Mouse (Mus musculus): ENCODE measurements around the gene Mpeg1. TPM values are rescaled to one million over a fixed set of nuclear protein-coding genes. Genes with fewer than 3 reads are reported as not detected.

Mpeg1 gene
- polyA plus RNA-seq, 1 experiment from 2014 or later, result 0.84 TPM

DNA sequence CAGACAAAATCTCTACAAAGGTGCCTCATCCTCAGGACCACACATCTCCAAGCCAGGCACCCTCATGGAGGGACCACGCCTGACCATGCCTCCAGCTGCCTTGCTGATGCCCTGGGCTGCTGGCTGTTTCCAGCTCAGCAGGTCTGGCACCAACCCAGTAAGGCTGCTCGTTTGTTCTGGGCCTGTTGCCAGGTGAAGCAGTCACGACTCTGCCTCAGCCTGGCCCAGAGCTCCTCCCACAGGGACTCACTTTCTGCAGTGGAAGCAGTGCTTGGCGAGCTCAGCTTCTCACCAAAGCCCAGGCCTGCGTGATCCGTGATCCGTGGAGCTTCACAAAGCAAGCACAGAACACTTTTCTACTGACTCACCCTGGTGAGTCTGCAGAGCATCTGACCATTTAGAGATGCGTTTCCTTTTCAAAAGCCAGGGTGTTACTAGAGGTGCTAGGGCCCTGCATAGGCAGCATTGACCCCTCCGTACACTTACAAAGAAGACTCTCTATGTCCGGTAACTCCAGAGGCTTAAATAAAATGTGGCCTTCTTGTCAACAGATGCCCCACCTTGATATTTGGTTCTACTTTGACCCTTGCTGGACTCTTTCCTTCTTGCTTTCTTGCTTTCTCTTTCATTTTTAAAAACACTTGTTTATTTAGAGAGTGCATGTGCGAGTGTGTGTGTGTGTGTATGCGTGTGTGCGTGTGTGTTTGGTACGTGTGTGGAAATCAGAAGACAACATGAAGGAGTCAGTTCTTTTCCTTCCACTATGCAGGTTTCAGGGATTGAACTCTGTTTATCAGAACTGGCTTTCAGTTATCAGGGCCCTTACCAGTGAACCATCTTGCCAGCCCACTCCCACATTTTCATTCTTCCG lies 15.0 kb downstream of the Mpeg1 start:
- ATAC-seq (ENCODE audit: low FRiP score, low TSS enrichment), result peak; percentile 95
- H3K27ac ChIP-seq (replicated peaks), result peak overlapping the region; percentile 88
- H3K36me3 ChIP-seq (ENCODE audit: control insufficient read depth, insufficient read depth, low read length), result peaks cover 3% of the 10 kb centered on the region
- H3K27me3 ChIP-seq (ENCODE audit: control insufficient read depth, insufficient read depth, low read length), result no peaks in the 10 kb centered on the region
- 0 out of 2 replicates have a peak overlapping the region, but pooled peaks have one; percentile 10 for H3K4me3 ChIP-seq (ENCODE audit: low read depth, low read length)
- DNase-seq (ENCODE audit: low spot score), result peak; percentile 97
- no peak overlapping the region for H3K9ac ChIP-seq (ENCODE audit: low read length)
- TF ChIP-seq CTCF (IDR thresholded peaks at IDR 0.05; ENCODE audit: low read depth) (peak; percentile 31), EP300 (optimal IDR thresholded peaks at IDR 0.05) (no peak)
- 25% methylated on average over 15 of the region's 15 CpGs for WGBS
- H3K4me2 ChIP-seq (replicated peaks; ENCODE audit: low read depth), result peak overlapping the region; percentile 27; the same call in 1 of the 2 replicates
- no peaks in the 10 kb centered on the region for H3K9me3 ChIP-seq (ENCODE audit: control insufficient read depth, low read length)
- H3K4me1 ChIP-seq (replicated peaks; ENCODE audit: control insufficient read depth, insufficient read depth), result peaks cover 5% of the 10 kb centered on the region; the same call in 1 of the 2 replicates

DNA sequence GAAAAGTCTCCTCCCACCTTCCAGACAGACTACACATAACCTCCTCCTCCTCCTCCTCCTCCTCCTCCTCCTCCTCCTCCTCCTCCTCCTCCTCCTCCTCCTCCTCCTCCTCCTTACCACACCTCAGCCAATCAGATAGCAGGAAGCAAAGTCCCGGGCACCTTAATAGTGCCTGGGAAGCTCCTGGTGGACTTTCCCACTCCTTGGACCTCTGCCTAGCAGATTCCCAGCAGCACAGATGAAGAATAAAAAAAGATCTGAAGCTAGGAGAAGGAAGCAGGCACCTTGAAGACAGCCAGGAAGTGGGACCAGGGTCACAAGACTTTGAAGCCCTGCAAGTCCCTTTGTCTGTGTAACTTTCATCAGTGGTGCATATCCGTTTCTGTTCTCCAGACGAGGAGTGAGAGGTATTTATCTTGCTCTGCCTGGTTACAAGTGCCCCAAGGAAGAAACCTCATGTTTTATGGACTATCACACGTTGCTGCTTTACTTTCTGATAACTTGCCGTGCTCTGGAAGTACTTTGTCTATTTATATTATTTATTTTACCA lies 16.2 kb downstream of the Mpeg1 start:
- H3K4me3 ChIP-seq (ENCODE audit: low read depth, low read length), result no peak overlapping the region
- H3K36me3 ChIP-seq (ENCODE audit: control insufficient read depth, insufficient read depth, low read length), result peaks cover 3% of the 10 kb centered on the region
- 31% methylated on average over 5 of the region's 5 CpGs for WGBS
- TF ChIP-seq CTCF (IDR thresholded peaks at IDR 0.05; ENCODE audit: low read depth), result no peak
- no peak for TF ChIP-seq EP300 (optimal IDR thresholded peaks at IDR 0.05)
- ATAC-seq (ENCODE audit: low FRiP score, low TSS enrichment) (no peak), DNase-seq (ENCODE audit: low spot score) (peak; percentile 14)
- H3K9ac ChIP-seq (ENCODE audit: low read length), result no peak overlapping the region
- no peak overlapping the region for H3K4me2 ChIP-seq (replicated peaks; ENCODE audit: low read depth)
- H3K9me3 ChIP-seq (ENCODE audit: control insufficient read depth, low read length), result no peaks in the 10 kb centered on the region
- no peaks in the 10 kb centered on the region for H3K27me3 ChIP-seq (ENCODE audit: control insufficient read depth, insufficient read depth, low read length)
- H3K4me1 ChIP-seq (replicated peaks; ENCODE audit: control insufficient read depth, insufficient read depth), result peaks cover 5% of the 10 kb centered on the region; the same call in 1 of the 2 replicates
- H3K27ac ChIP-seq (replicated peaks), result peak overlapping the region; percentile 88; the same call in 1 of the 2 replicates

DNA sequence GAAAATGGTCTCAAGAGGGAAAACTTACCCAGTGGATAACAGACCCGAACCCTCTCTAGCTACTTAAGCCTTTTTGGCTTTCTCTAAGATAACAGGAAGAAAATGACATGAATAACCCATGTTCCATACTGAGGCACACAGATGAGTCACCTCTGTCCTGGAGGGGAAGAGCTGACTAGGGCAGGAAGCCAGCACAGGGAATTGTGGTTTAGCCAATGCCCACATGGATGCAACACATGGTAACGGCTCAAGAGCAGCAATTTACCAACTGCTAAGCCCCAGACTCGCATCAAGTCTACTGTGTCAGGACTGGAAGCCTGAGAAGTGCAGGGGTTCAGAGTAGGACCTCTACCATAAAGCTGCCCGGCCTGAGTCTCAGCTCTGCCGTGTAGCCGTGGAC lies 17.8 kb downstream of the Mpeg1 start:
- no peak overlapping the region for H3K9ac ChIP-seq (ENCODE audit: low read length)
- H3K4me1 ChIP-seq (replicated peaks; ENCODE audit: control insufficient read depth, insufficient read depth), result peaks cover 5% of the 10 kb centered on the region; the same call in 1 of the 2 replicates
- no peak overlapping the region for H3K4me3 ChIP-seq (ENCODE audit: low read depth, low read length)
- H3K9me3 ChIP-seq (ENCODE audit: control insufficient read depth, low read length), result no peaks in the 10 kb centered on the region
- H3K27ac ChIP-seq (replicated peaks), result no peak overlapping the region
- no peak for TF ChIP-seq CTCF (IDR thresholded peaks at IDR 0.05; ENCODE audit: low read depth)
- DNase-seq (ENCODE audit: low spot score) (peak; percentile 13), ATAC-seq (ENCODE audit: low FRiP score, low TSS enrichment) (no peak)
- WGBS, result 83% methylated on average over 6 of the region's 6 CpGs
- no peak overlapping the region for H3K4me2 ChIP-seq (replicated peaks; ENCODE audit: low read depth)
- no peaks in the 10 kb centered on the region for H3K27me3 ChIP-seq (ENCODE audit: control insufficient read depth, insufficient read depth, low read length)
- peaks cover 2% of the 10 kb centered on the region for H3K36me3 ChIP-seq (ENCODE audit: control insufficient read depth, insufficient read depth, low read length)

DNA sequence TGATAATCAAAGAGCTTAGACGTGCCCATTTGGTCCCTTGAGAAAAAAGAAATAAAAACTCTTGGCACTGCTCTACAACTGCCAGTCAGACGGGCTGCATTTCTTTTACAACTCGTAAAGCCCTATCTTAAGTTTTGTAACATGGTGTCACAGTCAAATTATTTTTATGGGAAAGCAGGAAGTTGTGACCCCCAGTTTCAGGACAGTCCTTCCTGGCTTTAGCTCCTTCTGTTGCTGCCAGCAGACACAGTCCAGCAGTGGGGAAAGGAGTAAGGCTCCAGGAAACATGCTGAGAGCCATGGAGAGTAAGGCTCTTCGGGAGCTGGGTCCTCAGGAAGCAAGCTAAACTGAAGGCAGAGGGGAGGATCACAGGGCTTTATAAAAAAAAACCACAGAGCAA lies 23.2 kb downstream of the Mpeg1 start:
- ATAC-seq (ENCODE audit: low FRiP score, low TSS enrichment), result no peak
- no peak overlapping the region for H3K9ac ChIP-seq (ENCODE audit: low read length)
- 0 out of 2 replicates have a peak overlapping the region, but pooled peaks have one; percentile 40 for H3K27ac ChIP-seq (replicated peaks)
- H3K4me2 ChIP-seq (replicated peaks; ENCODE audit: low read depth), result no peak overlapping the region
- peaks cover 5% of the 10 kb centered on the region for H3K36me3 ChIP-seq (ENCODE audit: control insufficient read depth, insufficient read depth, low read length)
- no peaks in the 10 kb centered on the region for H3K9me3 ChIP-seq (ENCODE audit: control insufficient read depth, low read length)
- DNase-seq (ENCODE audit: low spot score), result no peak
- no peaks in the 10 kb centered on the region for H3K27me3 ChIP-seq (ENCODE audit: control insufficient read depth, insufficient read depth, low read length)
- H3K4me1 ChIP-seq (replicated peaks; ENCODE audit: control insufficient read depth, insufficient read depth), result 0 out of 2 replicates have a peak, but pooled peaks cover 7% of the 10 kb centered on the region
- no peak overlapping the region for H3K4me3 ChIP-seq (ENCODE audit: low read depth, low read length)
- WGBS, result 53% methylated on average over 4 of the region's 4 CpGs
- TF ChIP-seq EP300 (optimal IDR thresholded peaks at IDR 0.05), result no peak
- TF ChIP-seq CTCF (IDR thresholded peaks at IDR 0.05; ENCODE audit: low read depth), result no peak

DNA sequence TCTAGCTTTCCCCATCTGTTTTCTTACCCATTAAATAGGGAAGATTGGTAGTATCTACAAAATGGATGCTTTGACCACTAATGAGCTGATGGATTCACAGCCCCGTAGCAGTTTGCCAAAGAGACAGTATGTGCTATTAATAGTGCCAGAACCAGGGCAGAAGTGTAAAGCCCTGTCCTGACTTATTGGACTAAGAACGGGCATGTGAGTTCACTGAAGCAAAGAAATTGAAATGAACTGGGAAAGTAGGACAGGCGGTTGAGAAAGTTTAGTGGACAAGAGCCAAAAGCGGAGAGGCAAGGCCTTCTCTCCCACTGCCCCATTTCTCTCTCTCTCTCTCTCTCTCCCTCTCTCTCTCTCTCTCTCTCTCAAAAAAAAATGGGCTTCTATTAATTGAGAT lies 23.6 kb downstream of the Mpeg1 start:
- TF ChIP-seq EP300 (optimal IDR thresholded peaks at IDR 0.05) (no peak), CTCF (IDR thresholded peaks at IDR 0.05; ENCODE audit: low read depth) (no peak)
- Histone ChIP-seq H3K27ac (replicated peaks) (no peak overlapping the region), H3K4me1 (replicated peaks; ENCODE audit: control insufficient read depth, insufficient read depth) (0 out of 2 replicates have a peak, but pooled peaks cover 7% of the 10 kb centered on the region), H3K4me3 (ENCODE audit: low read depth, low read length) (no peak overlapping the region), H3K4me2 (replicated peaks; ENCODE audit: low read depth) (no peak overlapping the region), H3K9ac (ENCODE audit: low read length) (no peak overlapping the region), H3K27me3 (ENCODE audit: control insufficient read depth, insufficient read depth, low read length) (no peaks in the 10 kb centered on the region), H3K36me3 (ENCODE audit: control insufficient read depth, insufficient read depth, low read length) (peaks cover 5% of the 10 kb centered on the region), H3K9me3 (ENCODE audit: control insufficient read depth, low read length) (no peaks in the 10 kb centered on the region)
- DNase-seq (ENCODE audit: low spot score), result no peak
- WGBS, result 67% methylated on average over 4 of the region's 4 CpGs
- ATAC-seq (ENCODE audit: low FRiP score, low TSS enrichment), result no peak

GRCm38 (mm10) chr19:12485223-12485622 lies 24.6 kb downstream of the Mpeg1 start:
- Histone ChIP-seq H3K4me2 (replicated peaks; ENCODE audit: low read depth) (no peak overlapping the region), H3K9me3 (ENCODE audit: control insufficient read depth, low read length) (no peaks in the 10 kb centered on the region), H3K9ac (ENCODE audit: low read length) (no peak overlapping the region), H3K4me1 (replicated peaks; ENCODE audit: control insufficient read depth, insufficient read depth) (0 out of 2 replicates have a peak, but pooled peaks cover 7% of the 10 kb centered on the region), H3K4me3 (ENCODE audit: low read depth, low read length) (no peak overlapping the region), H3K27ac (replicated peaks) (no peak overlapping the region), H3K36me3 (ENCODE audit: control insufficient read depth, insufficient read depth, low read length) (peaks cover 5% of the 10 kb centered on the region), H3K27me3 (ENCODE audit: control insufficient read depth, insufficient read depth, low read length) (no peaks in the 10 kb centered on the region)
- no peak for ATAC-seq (ENCODE audit: low FRiP score, low TSS enrichment)
- 76% methylated on average over 13 of the region's 13 CpGs for WGBS
- no peak for TF ChIP-seq EP300 (optimal IDR thresholded peaks at IDR 0.05)
- TF ChIP-seq CTCF (IDR thresholded peaks at IDR 0.05; ENCODE audit: low read depth), result no peak
- no peak for DNase-seq (ENCODE audit: low spot score)
